Mouse (Mus musculus) lung, adult 2 months (tissue): ENCODE data around the gene Sh2d1b2.

ENCODE experiments used
- CTCF ChIP-seq: fragments of 200-500 bp; IDR thresholded peaks from 2 replicates; pipeline ENCODE4 v1.5.1; 2011; ENCODE audit warnings: mild to moderate bottlenecking, low read length, control low read depth; ENCODE audit not compliant: insufficient read depth
- POLR2A ChIP-seq: fragments of 200-500 bp; IDR thresholded peaks from 2 replicates; pipeline ENCODE4 v1.6.1; 2011; ENCODE audit warnings: low read depth, mild to moderate bottlenecking, control low read depth, low read length, borderline replicate concordance; ENCODE audit errors: extremely low read depth

- no peak for TF ChIP-seq POLR2A
- TF ChIP-seq CTCF: no peak
These were observed 18.2 kb upstream of the Sh2d1b2 start for GRCm38 (mm10) chr1:170214383-170214756.
